Mouse (Mus musculus) midbrain, embryonic 16.5 days (tissue): Measurements from ENCODE around the gene St8sia1. TPM values are rescaled to one million over a fixed set of nuclear protein-coding genes. Genes with fewer than 3 reads are reported as not detected.

ENCODE experiments used
- ATAC-seq: fragments of 200-750 bp; cut with Nextera tagmentation; 2 replicates; pipeline ENCODE4 v1.8.0; 2017; ENCODE audit warnings: moderate TSS enrichment
- H3K27ac ChIP-seq: fragments of 300-500 bp; sonication (generic); 2 replicates; pipeline ENCODE4 v1.5.1; 2014; ENCODE audit warnings: mild to moderate bottlenecking, low read length, mixed read lengths
- H3K27me3 ChIP-seq: fragments of 300-500 bp; sonication (generic); 2 replicates; pipeline ENCODE4 v1.6.1; 2014; ENCODE audit warnings: low read depth, low read length, mixed read lengths; ENCODE audit not compliant: control insufficient read depth, insufficient read depth
- H3K36me3 ChIP-seq: fragments of 300-500 bp; sonication (generic); 2 replicates; pipeline ENCODE4 v1.6.1; 2014; ENCODE audit warnings: mild to moderate bottlenecking, low read length, moderate library complexity, mixed read lengths; ENCODE audit not compliant: control insufficient read depth, insufficient read depth
- H3K4me1 ChIP-seq: fragments of 300-500 bp; sonication (generic); 2 replicates; pipeline ENCODE4 v1.6.1; 2014; ENCODE audit warnings: mild to moderate bottlenecking, low read length, mixed read lengths; ENCODE audit not compliant: control insufficient read depth, insufficient read depth
- H3K4me2 ChIP-seq: fragments of 300-500 bp; sonication (generic); 2 replicates; pipeline ENCODE4 v1.6.1; 2014; ENCODE audit warnings: mild to moderate bottlenecking, low read length, mixed read lengths
- H3K4me3 ChIP-seq: fragments of 300-500 bp; sonication (generic); 2 replicates; pipeline ENCODE4 v1.5.1; 2014; ENCODE audit warnings: low read depth, mild to moderate bottlenecking, low read length, moderate library complexity, mixed read lengths
- H3K9ac ChIP-seq: fragments of 300-500 bp; sonication (generic); 2 replicates; pipeline ENCODE4 v1.6.1; 2014; ENCODE audit warnings: low read depth, low read length, mixed read lengths
- H3K9me3 ChIP-seq: fragments of 300-500 bp; sonication (generic); replicated peaks from 2 replicates; pipeline ENCODE4 v1.6.1; 2014; ENCODE audit warnings: mild to moderate bottlenecking, low read length, mixed read lengths; ENCODE audit not compliant: control insufficient read depth, poor library complexity, severe bottlenecking
- WGBS: fragments of 180-500 bp; shearing (Covaris S2); extraction: QIAGEN DNeasy Blood & Tissue Kit; methylation state at CpG from one replicate; pipeline ENCODE4 v1.1.7; 2014; 5-methylcytosine and 5-hydroxymethylcytosine counted together
- polyA plus RNA-seq: library from polyadenylated mRNA; unstranded; fragments of >200 nt; fragmentation: Nextera tagmentation; extraction: Ambion mirVana; gene quantifications from 2 replicates; pipeline ENCODE4 v1.2.1, GENCODE M21; 2015

St8sia1 gene
- polyA plus RNA-seq, 1 experiment from 2014 or later: 7.5 TPM

DNA sequence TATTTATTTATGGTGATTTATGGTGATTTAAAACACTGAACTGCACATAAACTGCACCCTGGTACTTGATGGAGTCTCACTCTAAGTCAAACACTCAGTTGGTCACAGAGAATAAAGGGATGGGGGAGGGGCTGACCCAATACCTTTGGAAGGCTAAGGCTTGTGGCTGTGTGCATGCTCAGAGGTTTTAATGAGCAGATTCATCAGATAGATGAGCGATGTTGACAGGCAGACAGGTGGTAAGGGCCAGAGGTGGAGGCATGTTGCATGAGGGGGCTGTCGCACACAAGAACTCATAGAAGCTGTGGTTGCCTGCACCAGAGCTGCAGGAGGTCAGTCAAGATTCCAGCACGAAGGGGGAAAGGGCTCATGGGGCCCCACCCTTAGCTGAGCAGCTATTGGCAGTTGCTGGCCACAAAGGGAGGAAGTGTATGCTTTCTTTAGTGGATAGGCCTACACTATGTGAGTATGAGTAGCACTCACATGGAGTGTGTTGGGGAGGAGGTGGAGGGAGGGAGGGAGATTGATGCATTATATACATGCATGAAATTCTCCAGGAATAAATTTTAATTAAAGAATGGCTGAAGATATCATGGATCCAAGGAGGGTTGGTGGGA is 107.9 kb downstream of the St8sia1 start:
- H3K9me3 ChIP-seq: no peaks in the 10 kb centered on the region
- ATAC-seq: peak; percentile 67
- no peak overlapping the region for H3K9ac ChIP-seq
- H3K4me3 ChIP-seq: no peak overlapping the region
- H3K4me2 ChIP-seq: no peak overlapping the region
- WGBS: 48% methylated on average over 3 of the region's 3 CpGs
- peaks cover 3% of the 10 kb centered on the region for H3K4me1 ChIP-seq
- no peak overlapping the region for H3K27ac ChIP-seq
- H3K27me3 ChIP-seq: no peaks in the 10 kb centered on the region
- no peaks in the 10 kb centered on the region for H3K36me3 ChIP-seq

GRCm38 (mm10) chr6:142855761-142856160 is 108.5 kb downstream of the St8sia1 start:
- Histone ChIP-seq H3K9ac (no peak overlapping the region), H3K27me3 (no peaks in the 10 kb centered on the region), H3K4me3 (no peak overlapping the region), H3K27ac (no peak overlapping the region), H3K36me3 (no peaks in the 10 kb centered on the region), H3K9me3 (no peaks in the 10 kb centered on the region), H3K4me1 (peaks cover 3% of the 10 kb centered on the region), H3K4me2 (no peak overlapping the region)
- no peak; the same call in 1 of the 2 replicates for ATAC-seq
- 85% methylated on average over 5 of the region's 5 CpGs for WGBS

- Histone ChIP-seq H3K4me1 (peaks cover 3% of the 10 kb centered on the region), H3K4me2 (no peak overlapping the region), H3K27ac (no peak overlapping the region), H3K27me3 (no peaks in the 10 kb centered on the region), H3K9me3 (no peaks in the 10 kb centered on the region), H3K4me3 (no peak overlapping the region), H3K9ac (no peak overlapping the region), H3K36me3 (no peaks in the 10 kb centered on the region)
- ATAC-seq: no peak
- WGBS: 84% methylated on average over 6 of the region's 6 CpGs
Measured at GRCm38 (mm10) chr6:142852419-142853377, 111.6 kb downstream of the St8sia1 start.

DNA sequence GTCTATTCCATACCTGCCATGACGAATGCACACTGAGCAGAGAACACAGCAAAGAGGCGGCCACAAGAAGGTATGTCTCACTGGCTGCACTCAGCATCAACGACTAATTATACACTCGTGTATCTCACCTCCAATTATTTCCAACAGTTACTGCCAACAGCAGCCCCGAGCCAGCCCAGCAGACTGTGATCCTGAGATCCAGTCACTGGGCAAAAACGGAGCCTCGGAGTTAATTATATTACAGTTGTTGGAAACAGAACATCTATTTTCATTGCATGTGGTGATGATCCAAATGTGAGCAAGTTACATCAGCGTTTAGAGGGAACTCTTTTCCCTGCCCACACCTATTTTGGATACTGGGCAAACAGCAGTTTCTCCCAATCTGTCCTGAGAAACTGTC is 113.8 kb downstream of the St8sia1 start:
- no peak overlapping the region for H3K4me2 ChIP-seq
- H3K27ac ChIP-seq: no peak overlapping the region
- no peak overlapping the region for H3K4me3 ChIP-seq
- H3K9ac ChIP-seq: no peak overlapping the region
- 71% methylated on average over 8 of the region's 8 CpGs for WGBS
- H3K36me3 ChIP-seq: peaks cover under 1% of the 10 kb centered on the region; the same call in 1 of the 2 replicates
- no peak for ATAC-seq
- peaks cover 3% of the 10 kb centered on the region for H3K4me1 ChIP-seq
- H3K9me3 ChIP-seq: no peaks in the 10 kb centered on the region
- no peaks in the 10 kb centered on the region for H3K27me3 ChIP-seq

- Histone ChIP-seq H3K36me3 (peaks cover 2% of the 10 kb centered on the region; the same call in 1 of the 2 replicates), H3K4me2 (no peak overlapping the region), H3K9ac (no peak overlapping the region), H3K4me3 (no peak overlapping the region), H3K27me3 (no peaks in the 10 kb centered on the region), H3K4me1 (peaks cover 3% of the 10 kb centered on the region), H3K9me3 (no peaks in the 10 kb centered on the region), H3K27ac (no peak overlapping the region)
- 70% methylated on average over 5 of the region's 5 CpGs for WGBS
- ATAC-seq: no peak
Measured at GRCm38 (mm10) chr6:142849326-142849725, 114.9 kb downstream of the St8sia1 start.

DNA sequence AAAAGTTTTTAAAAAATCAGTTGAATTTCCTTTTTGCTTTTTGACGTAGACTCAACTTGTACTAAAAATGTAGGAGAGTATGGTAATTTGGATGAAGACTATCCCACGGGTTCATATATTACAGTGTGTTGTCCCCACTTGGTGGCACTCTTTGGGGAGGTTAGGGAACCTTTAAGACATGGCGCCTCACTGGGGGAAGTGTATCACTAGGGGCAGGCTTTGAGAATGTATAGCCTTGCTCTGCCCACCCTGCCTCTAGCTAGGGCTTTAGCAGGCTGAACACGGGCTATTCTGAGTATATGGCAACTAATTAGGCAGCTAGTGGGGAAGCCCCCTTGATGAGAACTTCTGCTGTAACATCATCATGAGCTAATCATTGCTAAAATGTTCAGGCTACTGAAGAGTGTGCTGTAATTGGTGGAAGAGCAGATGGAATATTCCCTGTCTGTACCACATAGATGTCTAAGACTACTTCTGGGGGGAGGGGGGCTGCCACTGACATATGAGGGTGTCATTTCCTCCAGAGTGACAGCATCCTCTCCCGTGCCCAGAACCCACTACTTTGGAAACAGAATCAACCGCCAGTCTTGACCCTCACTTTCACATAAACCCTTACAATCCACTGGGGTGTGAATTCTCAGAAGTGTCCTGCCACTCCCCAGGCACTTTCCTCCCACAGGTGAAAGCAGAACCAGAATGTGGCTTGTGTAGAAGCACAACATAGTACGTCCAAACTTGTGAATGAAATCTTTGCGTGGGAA is 116.2 kb downstream of the St8sia1 start:
- Histone ChIP-seq H3K4me1 (peaks cover 3% of the 10 kb centered on the region), H3K27ac (no peak overlapping the region)

GRCm38 (mm10) chr6:142846855-142847254 is 117.4 kb downstream of the St8sia1 start:
- no peak overlapping the region for H3K27ac ChIP-seq
- H3K4me3 ChIP-seq: no peak overlapping the region
- no peak for ATAC-seq
- WGBS: 86% methylated on average over 4 of the region's 4 CpGs
- no peaks in the 10 kb centered on the region for H3K27me3 ChIP-seq
- no peak overlapping the region for H3K4me2 ChIP-seq
- peaks cover 2% of the 10 kb centered on the region; the same call in 1 of the 2 replicates for H3K36me3 ChIP-seq
- H3K9me3 ChIP-seq: no peaks in the 10 kb centered on the region
- H3K9ac ChIP-seq: no peak overlapping the region
- no peaks in the 10 kb centered on the region for H3K4me1 ChIP-seq

More for the DNA sequence above, 116.2 kb downstream of the St8sia1 start:
- Histone ChIP-seq H3K9ac (no peak overlapping the region), H3K36me3 (peaks cover 2% of the 10 kb centered on the region; the same call in 1 of the 2 replicates), H3K9me3 (no peaks in the 10 kb centered on the region), H3K4me2 (no peak overlapping the region), H3K27me3 (no peaks in the 10 kb centered on the region), H3K4me3 (no peak overlapping the region)
- no peak for ATAC-seq
- WGBS: 88% methylated on average over 8 of the region's 8 CpGs

DNA sequence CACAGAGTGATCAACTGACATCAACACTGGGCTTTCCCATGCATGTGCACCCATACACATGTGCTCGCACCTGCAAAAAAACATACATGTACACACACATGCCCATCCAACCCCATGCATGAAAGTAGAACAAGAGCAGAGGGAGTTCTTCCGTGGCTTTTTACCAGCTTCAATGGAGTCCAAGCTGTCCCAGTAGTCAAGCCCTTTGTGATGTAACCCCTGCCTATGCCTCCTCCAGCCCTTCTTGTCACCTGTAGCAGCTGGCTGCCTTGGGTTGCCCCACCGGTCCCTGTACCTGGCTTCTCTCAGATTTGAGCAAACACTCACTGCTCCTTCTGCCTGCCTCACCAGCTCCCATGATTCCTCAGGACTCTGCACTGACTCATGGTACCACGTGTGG is 119.2 kb downstream of the St8sia1 start:
- 88% methylated on average over 4 of the region's 4 CpGs for WGBS
- Histone ChIP-seq H3K27me3 (no peaks in the 10 kb centered on the region), H3K36me3 (peaks cover 2% of the 10 kb centered on the region; the same call in 1 of the 2 replicates), H3K4me2 (no peak overlapping the region), H3K9ac (no peak overlapping the region), H3K9me3 (no peaks in the 10 kb centered on the region), H3K4me3 (no peak overlapping the region), H3K4me1 (no peaks in the 10 kb centered on the region), H3K27ac (no peak overlapping the region)
- no peak for ATAC-seq
